Mouse (Mus musculus) thymus, adult 18-20 months (tissue): ENCODE measurements around the gene Klk9.

Source experiments
- DNase-seq, 2 experiments: peaks; one replicate each; pipeline ENCODE4 v3.0.0; 2022; ENCODE audit warnings: mixed read lengths in 2 of 2

The Klk9 gene

GRCm38 (mm10) chr7:43791591-43791990 is at the start of gene Klk9:
TSS of gene Klk9 (plus strand) at chr7:43791891.
- no peak for DNase-seq

GRCm38 (mm10) chr7:43747788-43748187 is 43.9 kb upstream of the Klk9 start:
- DNase-seq = no peak

GRCm38 (mm10) chr7:43752806-43753205 is 38.9 kb upstream of the Klk9 start:
- no peak for DNase-seq

GRCm38 (mm10) chr7:43766484-43766883 is 25.2 kb upstream of the Klk9 start:
- no peak for DNase-seq

GRCm38 (mm10) chr7:43768597-43768996 is 23.1 kb upstream of the Klk9 start, which contains the start of gene Klk12:
TSS of gene Klk12 (plus strand) at chr7:43768897.
- DNase-seq = no peak

- DNase-seq = no peak
These were observed 22.1 kb upstream of the Klk9 start for GRCm38 (mm10) chr7:43769636-43770035.

GRCm38 (mm10) chr7:43770701-43771100 is 21.0 kb upstream of the Klk9 start:
- DNase-seq = no peak

- no peak for DNase-seq
These were observed 19.8 kb upstream of the Klk9 start for GRCm38 (mm10) chr7:43771916-43772315.

GRCm38 (mm10) chr7:43772901-43773300 is 18.8 kb upstream of the Klk9 start:
- DNase-seq = no peak

- DNase-seq = no peak
These were observed 17.3 kb upstream of the Klk9 start, which contains the start of gene Klk11 for GRCm38 (mm10) chr7:43774364-43774763. TSS of gene Klk11 (plus strand) at chr7:43774604.

GRCm38 (mm10) chr7:43774802-43775201 is 16.9 kb upstream of the Klk9 start:
- DNase-seq = no peak

GRCm38 (mm10) chr7:43775311-43776057 is 16.2 kb upstream of the Klk9 start:
- no peak for DNase-seq

GRCm38 (mm10) chr7:43776506-43776905 is 15.2 kb upstream of the Klk9 start:
- DNase-seq = no peak

GRCm38 (mm10) chr7:43777423-43777822 is 14.3 kb upstream of the Klk9 start:
- DNase-seq = no peak

GRCm38 (mm10) chr7:43778176-43778970 is 13.3 kb upstream of the Klk9 start:
- DNase-seq = no peak

- DNase-seq = no peak
These were observed 11.4 kb upstream of the Klk9 start for GRCm38 (mm10) chr7:43780241-43780640.

- no peak for DNase-seq
These were observed 10.9 kb upstream of the Klk9 start, which contains the start of gene Klk10 for GRCm38 (mm10) chr7:43780746-43781145. TSS of gene Klk10 (plus strand) at chr7:43781035.

GRCm38 (mm10) chr7:43781541-43781940 is 10.2 kb upstream of the Klk9 start:
- DNase-seq = no peak

- peak in 1 of 2 experiments; percentile 17 for DNase-seq
These were observed 9.1 kb upstream of the Klk9 start for GRCm38 (mm10) chr7:43782275-43783265.

- DNase-seq = no peak
These were observed 6.4 kb upstream of the Klk9 start for GRCm38 (mm10) chr7:43785286-43785685.

GRCm38 (mm10) chr7:43788096-43788495 is 3.6 kb upstream of the Klk9 start:
- DNase-seq = no peak

GRCm38 (mm10) chr7:43789295-43789694 is 2.4 kb upstream of the Klk9 start:
- no peak for DNase-seq

GRCm38 (mm10) chr7:43796355-43796754 is 4.7 kb downstream of the Klk9 start:
- no peak for DNase-seq
